Mouse (Mus musculus): ENCODE data around the gene Prrt2. TPM values are rescaled to one million over a fixed set of nuclear protein-coding genes. Genes with fewer than 3 reads are reported as not detected.

Gene Prrt2
- total RNA-seq, 1 experiment, result 0.36 TPM

- Histone ChIP-seq H3K36me3 (ENCODE audit: control insufficient read depth, insufficient read depth, low read length, poor library complexity, severe bottlenecking) (peaks cover 48% of the 10 kb centered on the region), H3K9ac (ENCODE audit: insufficient read depth, low read depth, low read length, poor library complexity, severe bottlenecking) (peak overlapping the region; percentile 90), H3K27ac (ENCODE audit: insufficient read depth, low read depth, low read length, poor library complexity, severe bottlenecking) (peak overlapping the region; percentile 99), H3K4me1 (ENCODE audit: control insufficient read depth in 2 of 2, insufficient read depth in 2 of 2, low read length in 2 of 2, poor library complexity in 1 of 2) (peaks cover 9 to 11% of the 10 kb centered on the region in 2 experiments; a peak in 2 of 4 replicates), H3K9me3 (ENCODE audit: control insufficient read depth, insufficient read depth, low read depth, low read length) (no peaks in the 10 kb centered on the region), H3K4me3 (ENCODE audit: insufficient read depth in 1 of 2, low read depth in 1 of 2, low read length in 2 of 2, poor library complexity in 1 of 2, severe bottlenecking in 1 of 2) (peak overlapping the region; percentile 87 to 89)
- DNase-seq (ENCODE audit: low read depth, low spot score), result no peak
- in situ Hi-C loops (cut with MboI; ENCODE audit: low sequenced_read_pairs in 2 of 2, unreplicated experiment in 2 of 2), result no loop called here
- TF ChIP-seq CHD2 (IDR thresholded peaks at IDR 0.05; ENCODE audit: low read depth, low read length) (no peak), HCFC1 (IDR thresholded peaks at IDR 0.05; ENCODE audit: borderline replicate concordance, insufficient read depth, low read length) (0 out of 2 replicates have a peak, but pooled peaks have one; percentile 12), ZNF384 (IDR thresholded peaks at IDR 0.05; ENCODE audit: low read depth, low read length) (no peak), MAFK (IDR thresholded peaks at IDR 0.05; ENCODE audit: insufficient read depth, low read depth, low read length) (no peak), ZC3H11A (IDR thresholded peaks at IDR 0.05; ENCODE audit: borderline replicate concordance, low read depth, low read length) (no peak)
These were observed 3.9 kb upstream of the Prrt2 start for GRCm38 (mm10) chr7:127024755-127025555.

GRCm38 (mm10) chr7:127023896-127024690 is 3.1 kb upstream of the Prrt2 start:
- Histone ChIP-seq H3K4me1 (ENCODE audit: control insufficient read depth in 2 of 2, insufficient read depth in 2 of 2, low read length in 2 of 2, poor library complexity in 1 of 2) (peaks cover 9 to 11% of the 10 kb centered on the region in 2 experiments; a peak in 2 of 4 replicates), H3K36me3 (ENCODE audit: control insufficient read depth, insufficient read depth, low read length, poor library complexity, severe bottlenecking) (peaks cover 47% of the 10 kb centered on the region), H3K4me3 (ENCODE audit: insufficient read depth in 1 of 2, low read depth in 1 of 2, low read length in 2 of 2, poor library complexity in 1 of 2, severe bottlenecking in 1 of 2) (peak overlapping the region; percentile 87 to 89), H3K9ac (ENCODE audit: insufficient read depth, low read depth, low read length, poor library complexity, severe bottlenecking) (peak overlapping the region; percentile 90), H3K9me3 (ENCODE audit: control insufficient read depth, insufficient read depth, low read depth, low read length) (no peaks in the 10 kb centered on the region), H3K27ac (ENCODE audit: insufficient read depth, low read depth, low read length, poor library complexity, severe bottlenecking) (peak overlapping the region; percentile 99; the same call in 1 of the 2 replicates)
- 0 out of 2 replicates have a peak, but pooled peaks have one; percentile 44 for TF ChIP-seq MAFK (IDR thresholded peaks at IDR 0.05; ENCODE audit: insufficient read depth, low read depth, low read length)
- no peak for TF ChIP-seq HCFC1 (IDR thresholded peaks at IDR 0.05; ENCODE audit: borderline replicate concordance, insufficient read depth, low read length)
- TF ChIP-seq ZC3H11A (IDR thresholded peaks at IDR 0.05; ENCODE audit: borderline replicate concordance, low read depth, low read length), result no peak
- TF ChIP-seq ZNF384 (IDR thresholded peaks at IDR 0.05; ENCODE audit: low read depth, low read length), result no peak
- TF ChIP-seq CHD2 (IDR thresholded peaks at IDR 0.05; ENCODE audit: low read depth, low read length), result no peak
- DNase-seq (ENCODE audit: low read depth, low spot score), result no peak
- in situ Hi-C loops (cut with MboI; ENCODE audit: low sequenced_read_pairs in 2 of 2, unreplicated experiment in 2 of 2), result no loop called here

- H3K9ac ChIP-seq (ENCODE audit: insufficient read depth, low read depth, low read length, poor library complexity, severe bottlenecking), result peak overlapping the region; percentile 90
- H3K4me3 ChIP-seq (ENCODE audit: insufficient read depth in 1 of 2, low read depth in 1 of 2, low read length in 2 of 2, poor library complexity in 1 of 2, severe bottlenecking in 1 of 2), result peak overlapping the region in 1 of 2 experiments; percentile 87; a peak in 3 of 4 replicates
- H3K9me3 ChIP-seq (ENCODE audit: control insufficient read depth, insufficient read depth, low read depth, low read length), result no peaks in the 10 kb centered on the region
- H3K36me3 ChIP-seq (ENCODE audit: control insufficient read depth, insufficient read depth, low read length, poor library complexity, severe bottlenecking), result peaks cover 43% of the 10 kb centered on the region
- DNase-seq (ENCODE audit: low read depth, low spot score), result no peak
- TF ChIP-seq MAFK (IDR thresholded peaks at IDR 0.05; ENCODE audit: insufficient read depth, low read depth, low read length) (no peak), ZC3H11A (IDR thresholded peaks at IDR 0.05; ENCODE audit: borderline replicate concordance, low read depth, low read length) (no peak), HCFC1 (IDR thresholded peaks at IDR 0.05; ENCODE audit: borderline replicate concordance, insufficient read depth, low read length) (no peak), CHD2 (IDR thresholded peaks at IDR 0.05; ENCODE audit: low read depth, low read length) (no peak), ZNF384 (IDR thresholded peaks at IDR 0.05; ENCODE audit: low read depth, low read length) (no peak)
- in situ Hi-C loops (cut with MboI; ENCODE audit: low sequenced_read_pairs in 2 of 2, unreplicated experiment in 2 of 2), result no loop called here
- H3K4me1 ChIP-seq (ENCODE audit: control insufficient read depth in 2 of 2, insufficient read depth in 2 of 2, low read length in 2 of 2, poor library complexity in 1 of 2), result peaks cover 7 to 11% of the 10 kb centered on the region in 2 experiments; a peak in 2 of 4 replicates
- no peak overlapping the region for H3K27ac ChIP-seq (ENCODE audit: insufficient read depth, low read depth, low read length, poor library complexity, severe bottlenecking)
These were observed 2.3 kb upstream of the Prrt2 start for GRCm38 (mm10) chr7:127023272-127023691.

- H3K4me3 ChIP-seq (ENCODE audit: insufficient read depth in 1 of 2, low read depth in 1 of 2, low read length in 2 of 2, poor library complexity in 1 of 2, severe bottlenecking in 1 of 2), result peak overlapping the region in 1 of 2 experiments; percentile 87; a peak in 3 of 4 replicates
- H3K4me1 ChIP-seq (ENCODE audit: control insufficient read depth in 2 of 2, insufficient read depth in 2 of 2, low read length in 2 of 2, poor library complexity in 1 of 2), result peaks cover 5 to 11% of the 10 kb centered on the region in 2 experiments; a peak in 2 of 4 replicates
- H3K27ac ChIP-seq (ENCODE audit: insufficient read depth, low read depth, low read length, poor library complexity, severe bottlenecking), result peak overlapping the region; percentile 24
- in situ Hi-C loops (cut with MboI; ENCODE audit: low sequenced_read_pairs in 2 of 2, unreplicated experiment in 2 of 2), result no loop called here
- DNase-seq (ENCODE audit: low read depth, low spot score), result no peak
- TF ChIP-seq ZNF384 (IDR thresholded peaks at IDR 0.05; ENCODE audit: low read depth, low read length) (no peak), ZC3H11A (IDR thresholded peaks at IDR 0.05; ENCODE audit: borderline replicate concordance, low read depth, low read length) (no peak), MAFK (IDR thresholded peaks at IDR 0.05; ENCODE audit: insufficient read depth, low read depth, low read length) (no peak), HCFC1 (IDR thresholded peaks at IDR 0.05; ENCODE audit: borderline replicate concordance, insufficient read depth, low read length) (no peak), CHD2 (IDR thresholded peaks at IDR 0.05; ENCODE audit: low read depth, low read length) (no peak)
- peak overlapping the region; percentile 90 for H3K9ac ChIP-seq (ENCODE audit: insufficient read depth, low read depth, low read length, poor library complexity, severe bottlenecking)
- peaks cover 37% of the 10 kb centered on the region for H3K36me3 ChIP-seq (ENCODE audit: control insufficient read depth, insufficient read depth, low read length, poor library complexity, severe bottlenecking)
- H3K9me3 ChIP-seq (ENCODE audit: control insufficient read depth, insufficient read depth, low read depth, low read length), result no peaks in the 10 kb centered on the region
These were observed 1.7 kb upstream of the Prrt2 start for GRCm38 (mm10) chr7:127022528-127023271.

All from ES-E14 (cell line).